Mouse (Mus musculus): Measurements from ENCODE around the gene Usp30. TPM values are rescaled to one million over a fixed set of nuclear protein-coding genes. Genes with fewer than 3 reads are reported as not detected.

Usp30 gene
- polyA plus RNA-seq, 1 experiment from 2014 or later = 7.6 TPM

- no peak overlapping the region for H3K27ac ChIP-seq (replicated peaks in 1 of 2; ENCODE audit: control insufficient read depth in 1 of 2, insufficient read depth in 1 of 2, low read depth in 2 of 2, low read length in 2 of 2)
- no peak for ATAC-seq (ENCODE audit: insufficient number of reproducible peaks, insufficient read depth, low FRiP score, low read depth)
- no peak overlapping the region for H3K4me2 ChIP-seq (ENCODE audit: low read length)
- H3K36me3 ChIP-seq (ENCODE audit: control insufficient read depth, insufficient read depth, low read length) = no peaks in the 10 kb centered on the region
- no peaks in the 10 kb centered on the region for H3K9me3 ChIP-seq (ENCODE audit: control insufficient read depth, low read length)
- no peak overlapping the region for H3K9ac ChIP-seq (ENCODE audit: low read length)
- 22% methylated on average over 7 of the region's 7 CpGs for WGBS
- peaks cover 3% of the 10 kb centered on the region; the same call in 1 of the 2 replicates for H3K27me3 ChIP-seq (ENCODE audit: control insufficient read depth, insufficient read depth, low read length)
- H3K4me1 ChIP-seq (ENCODE audit: control insufficient read depth in 2 of 2, insufficient read depth in 2 of 2, low read length in 2 of 2) = peaks cover 0 to 4% of the 10 kb centered on the region in 2 experiments; a peak in 1 of 4 replicates
- no peak overlapping the region for H3K4me3 ChIP-seq (ENCODE audit: control insufficient read depth in 1 of 2, insufficient read depth in 1 of 2, low read depth in 1 of 2, low read length in 2 of 2)
Observed at GRCm38 (mm10) chr5:114090421-114091013, 25.3 kb downstream of the Usp30 start.

DNA sequence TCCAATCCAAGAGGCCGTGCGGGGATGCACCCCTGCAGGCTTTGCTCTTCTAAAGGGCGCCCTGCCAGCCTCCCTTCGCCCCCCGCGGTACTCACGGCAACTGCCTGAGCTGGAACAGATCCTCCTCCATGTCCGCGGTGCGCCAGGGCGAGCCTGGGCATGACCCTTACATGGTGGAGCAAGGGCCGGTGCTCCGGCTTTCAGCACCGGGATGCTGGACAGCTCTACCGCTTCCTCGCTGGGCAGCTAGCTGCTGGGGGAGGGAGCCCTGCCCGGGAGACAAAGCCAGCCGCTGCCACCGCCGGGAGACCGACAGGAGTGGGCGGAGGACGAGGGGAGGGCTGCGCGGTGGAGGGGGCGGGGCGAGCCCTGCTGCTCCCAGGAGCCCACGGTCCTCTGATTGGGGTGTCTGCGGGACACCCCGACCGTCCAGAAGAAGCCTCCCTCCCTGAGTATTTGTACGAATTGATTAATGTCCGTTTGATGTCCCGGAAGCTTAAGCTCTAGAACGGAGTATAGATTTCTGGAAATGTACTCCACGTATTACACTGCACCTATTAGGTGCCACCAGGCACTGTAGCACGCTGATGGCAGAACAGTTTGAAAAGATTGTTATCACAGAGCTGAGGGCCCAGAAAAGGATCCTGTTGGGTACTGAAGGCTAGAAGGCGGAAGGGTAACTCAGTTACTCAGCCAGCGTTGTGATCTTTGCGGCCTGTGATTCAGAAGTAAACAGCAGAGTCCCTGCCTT lies 26.0 kb downstream of the Usp30 start, which contains the start of gene Svop:
TSS of gene Svop (minus strand) at position 514 of the 751 bp plus-strand sequence.
- Histone ChIP-seq H3K4me3 (ENCODE audit: control insufficient read depth in 1 of 2, insufficient read depth in 1 of 2, low read depth in 1 of 2, low read length in 2 of 2) (peak within 1 kb of the TSS in 1 of 2 experiments; percentile 8; a peak in 1 of 4 replicates), H3K9ac (ENCODE audit: low read length) (no peak within 1 kb of the TSS), H3K27me3 (ENCODE audit: control insufficient read depth, insufficient read depth, low read length) (peaks cover 3% of the 10 kb centered on the region; the same call in 1 of the 2 replicates), H3K4me1 (ENCODE audit: control insufficient read depth in 2 of 2, insufficient read depth in 2 of 2, low read length in 2 of 2) (peaks cover 0 to 4% of the 10 kb centered on the region in 2 experiments; a peak in 1 of 4 replicates), H3K36me3 (ENCODE audit: control insufficient read depth, insufficient read depth, low read length) (no peaks in the 10 kb centered on the region), H3K4me2 (ENCODE audit: low read length) (peak within 1 kb of the TSS; percentile 61), H3K27ac (replicated peaks in 1 of 2; ENCODE audit: control insufficient read depth in 1 of 2, insufficient read depth in 1 of 2, low read depth in 2 of 2, low read length in 2 of 2) (no peak within 1 kb of the TSS), H3K9me3 (ENCODE audit: control insufficient read depth, low read length) (no peaks in the 10 kb centered on the region)
- 3% methylated on average over 40 of the region's 40 CpGs for WGBS
- ATAC-seq (ENCODE audit: insufficient number of reproducible peaks, insufficient read depth, low FRiP score, low read depth) = no peak

GRCm38 (mm10) chr5:114099709-114100389 lies 34.6 kb downstream of the Usp30 start:
- no peaks in the 10 kb centered on the region; the same call in 1 of the 2 replicates for H3K27me3 ChIP-seq (ENCODE audit: control insufficient read depth, insufficient read depth, low read length)
- peaks cover 8 to 9% of the 10 kb centered on the region in 2 experiments for H3K4me1 ChIP-seq (ENCODE audit: control insufficient read depth in 2 of 2, insufficient read depth in 2 of 2, low read length in 2 of 2)
- no peaks in the 10 kb centered on the region for H3K9me3 ChIP-seq (ENCODE audit: control insufficient read depth, low read length)
- H3K4me2 ChIP-seq (ENCODE audit: low read length) = peak overlapping the region; percentile 83
- peaks cover 11% of the 10 kb centered on the region; the same call in 1 of the 2 replicates for H3K36me3 ChIP-seq (ENCODE audit: control insufficient read depth, insufficient read depth, low read length)
- ATAC-seq (ENCODE audit: insufficient number of reproducible peaks, insufficient read depth, low FRiP score, low read depth) = peak; percentile 91
- peak overlapping the region in 1 of 2 experiments; percentile 57; a peak in 1 of 4 replicates for H3K27ac ChIP-seq (replicated peaks in 1 of 2; ENCODE audit: control insufficient read depth in 1 of 2, insufficient read depth in 1 of 2, low read depth in 2 of 2, low read length in 2 of 2)
- peak overlapping the region; percentile 93 to 95 for H3K4me3 ChIP-seq (ENCODE audit: control insufficient read depth in 1 of 2, insufficient read depth in 1 of 2, low read depth in 1 of 2, low read length in 2 of 2)
- peak overlapping the region; percentile 93 for H3K9ac ChIP-seq (ENCODE audit: low read length)
- 8% methylated on average over 37 of the region's 37 CpGs for WGBS

DNA sequence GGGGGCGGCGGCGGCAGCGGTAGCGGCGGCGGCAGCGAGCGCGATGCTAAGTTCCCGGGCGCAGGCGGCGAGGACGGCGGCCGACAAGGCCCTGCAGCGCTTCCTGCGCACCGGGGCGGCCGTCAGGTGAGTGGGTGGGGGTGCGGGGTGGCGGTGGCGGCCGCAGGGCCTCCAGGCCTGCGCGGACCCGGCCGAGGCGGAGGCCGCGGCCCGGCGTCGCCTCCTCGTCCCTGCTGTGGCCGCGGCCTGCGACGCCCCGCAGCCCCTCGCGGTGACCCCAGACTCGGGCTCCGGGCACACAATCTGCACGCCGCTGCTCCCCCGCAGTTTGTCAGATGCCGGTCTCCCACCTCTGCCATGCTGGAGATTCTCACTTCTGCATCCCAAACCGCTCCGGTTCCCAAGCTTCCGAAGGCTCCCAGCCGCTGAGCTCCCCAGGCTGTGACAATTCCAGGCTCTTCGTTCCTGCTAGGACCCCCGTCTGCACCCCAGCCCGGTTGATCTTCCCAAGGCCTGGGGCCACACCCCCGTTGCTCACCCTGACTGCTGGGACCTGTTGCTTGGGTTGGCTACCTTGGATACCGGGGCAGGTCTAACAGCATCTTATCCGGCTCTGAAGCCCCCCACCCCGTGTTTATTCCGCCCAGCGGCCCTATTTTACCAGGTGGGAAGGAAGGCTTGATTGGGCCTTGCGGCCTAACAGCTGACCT lies 35.3 kb downstream of the Usp30 start:
- H3K4me3 ChIP-seq (ENCODE audit: control insufficient read depth in 1 of 2, insufficient read depth in 1 of 2, low read depth in 1 of 2, low read length in 2 of 2) = peak overlapping the region; percentile 93 to 95
- no peak; the same call in 1 of the 2 replicates for ATAC-seq (ENCODE audit: insufficient number of reproducible peaks, insufficient read depth, low FRiP score, low read depth)
- H3K4me1 ChIP-seq (ENCODE audit: control insufficient read depth in 2 of 2, insufficient read depth in 2 of 2, low read length in 2 of 2) = peaks cover 8 to 9% of the 10 kb centered on the region in 2 experiments
- H3K9ac ChIP-seq (ENCODE audit: low read length) = peak overlapping the region; percentile 93
- H3K36me3 ChIP-seq (ENCODE audit: control insufficient read depth, insufficient read depth, low read length) = peaks cover 15% of the 10 kb centered on the region
- 4% methylated on average over 39 of the region's 64 CpGs for WGBS
- peak overlapping the region; percentile 83 for H3K4me2 ChIP-seq (ENCODE audit: low read length)
- H3K27ac ChIP-seq (replicated peaks in 1 of 2; ENCODE audit: control insufficient read depth in 1 of 2, insufficient read depth in 1 of 2, low read depth in 2 of 2, low read length in 2 of 2) = peak overlapping the region in 1 of 2 experiments; percentile 57; a peak in 1 of 4 replicates
- H3K9me3 ChIP-seq (ENCODE audit: control insufficient read depth, low read length) = no peaks in the 10 kb centered on the region
- no peaks in the 10 kb centered on the region; the same call in 1 of the 2 replicates for H3K27me3 ChIP-seq (ENCODE audit: control insufficient read depth, insufficient read depth, low read length)

DNA sequence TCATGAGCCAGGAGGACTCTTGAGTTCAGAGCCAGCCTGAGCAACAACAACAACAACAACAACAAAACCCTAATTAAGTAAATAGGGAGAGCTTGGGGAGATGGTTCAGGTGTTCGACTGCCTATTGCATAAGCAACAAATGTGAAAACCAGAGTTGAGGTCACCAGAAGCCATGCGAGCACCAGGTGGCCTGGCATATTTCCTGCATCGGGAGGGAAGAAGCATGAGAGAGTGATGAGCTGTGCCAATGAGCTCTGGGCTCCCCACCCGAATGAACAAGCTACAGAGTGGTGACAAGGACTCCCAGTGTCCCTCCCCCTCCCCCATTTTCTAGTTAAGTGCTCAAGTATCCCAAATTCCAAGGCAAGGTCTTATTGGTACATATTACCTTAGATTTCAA lies 36.6 kb downstream of the Usp30 start:
- no peak overlapping the region for H3K27ac ChIP-seq (replicated peaks in 1 of 2; ENCODE audit: control insufficient read depth in 1 of 2, insufficient read depth in 1 of 2, low read depth in 2 of 2, low read length in 2 of 2)
- H3K4me3 ChIP-seq (ENCODE audit: control insufficient read depth in 1 of 2, insufficient read depth in 1 of 2, low read depth in 1 of 2, low read length in 2 of 2) = no peak overlapping the region
- no peaks in the 10 kb centered on the region for H3K9me3 ChIP-seq (ENCODE audit: control insufficient read depth, low read length)
- H3K27me3 ChIP-seq (ENCODE audit: control insufficient read depth, insufficient read depth, low read length) = no peaks in the 10 kb centered on the region; the same call in 1 of the 2 replicates
- H3K4me1 ChIP-seq (ENCODE audit: control insufficient read depth in 2 of 2, insufficient read depth in 2 of 2, low read length in 2 of 2) = peaks cover 8 to 9% of the 10 kb centered on the region in 2 experiments
- no peak overlapping the region for H3K4me2 ChIP-seq (ENCODE audit: low read length)
- ATAC-seq (ENCODE audit: insufficient number of reproducible peaks, insufficient read depth, low FRiP score, low read depth) = no peak
- no peak overlapping the region for H3K9ac ChIP-seq (ENCODE audit: low read length)
- H3K36me3 ChIP-seq (ENCODE audit: control insufficient read depth, insufficient read depth, low read length) = peaks cover 28% of the 10 kb centered on the region
- 82% methylated on average over 4 of the region's 4 CpGs for WGBS

GRCm38 (mm10) chr5:114102807-114103206 lies 37.5 kb downstream of the Usp30 start:
- H3K27me3 ChIP-seq (ENCODE audit: control insufficient read depth, insufficient read depth, low read length) = no peaks in the 10 kb centered on the region; the same call in 1 of the 2 replicates
- H3K9me3 ChIP-seq (ENCODE audit: control insufficient read depth, low read length) = no peaks in the 10 kb centered on the region
- WGBS = 67% methylated on average over 1 of the region's 1 CpGs
- no peak overlapping the region for H3K27ac ChIP-seq (replicated peaks in 1 of 2; ENCODE audit: control insufficient read depth in 1 of 2, insufficient read depth in 1 of 2, low read depth in 2 of 2, low read length in 2 of 2)
- no peak overlapping the region for H3K4me2 ChIP-seq (ENCODE audit: low read length)
- H3K4me1 ChIP-seq (ENCODE audit: control insufficient read depth in 2 of 2, insufficient read depth in 2 of 2, low read length in 2 of 2) = peaks cover 8 to 9% of the 10 kb centered on the region in 2 experiments
- peaks cover 32% of the 10 kb centered on the region for H3K36me3 ChIP-seq (ENCODE audit: control insufficient read depth, insufficient read depth, low read length)
- H3K9ac ChIP-seq (ENCODE audit: low read length) = no peak overlapping the region
- ATAC-seq (ENCODE audit: insufficient number of reproducible peaks, insufficient read depth, low FRiP score, low read depth) = no peak
- no peak overlapping the region for H3K4me3 ChIP-seq (ENCODE audit: control insufficient read depth in 1 of 2, insufficient read depth in 1 of 2, low read depth in 1 of 2, low read length in 2 of 2)

Data from heart, embryonic 14.5 days (tissue).